Mouse (Mus musculus) heart, embryonic 12.5 days (tissue): Measurements from ENCODE around the gene Gm45521. TPM values are rescaled to one million over a fixed set of nuclear protein-coding genes. Genes with fewer than 3 reads are reported as not detected.

ENCODE experiments used
- ATAC-seq: fragments of 200-750 bp; cut with Nextera tagmentation; 2 replicates; pipeline ENCODE4 v1.8.0; 2017; ENCODE audit warnings: moderate TSS enrichment, moderate library complexity; ENCODE audit not compliant: insufficient number of reproducible peaks, low FRiP score
- H3K27ac ChIP-seq: fragments of 300-500 bp; sonication (generic); 2 replicates; pipeline ENCODE4 v1.5.1; 2016; ENCODE audit warnings: mild to moderate bottlenecking, moderate library complexity; ENCODE audit not compliant: poor library complexity, severe bottlenecking
- H3K27me3 ChIP-seq: fragments of 300-500 bp; sonication (generic); replicated peaks from 2 replicates; pipeline ENCODE4 v1.6.1; 2016; ENCODE audit warnings: mild to moderate bottlenecking, moderate library complexity
- H3K36me3 ChIP-seq: fragments of 300-500 bp; sonication (generic); 2 replicates; pipeline ENCODE4 v1.6.1; 2016; ENCODE audit warnings: mild to moderate bottlenecking, moderate library complexity
- H3K4me1 ChIP-seq: fragments of 300-500 bp; sonication (generic); replicated peaks from 2 replicates; pipeline ENCODE4 v1.6.1; 2016; ENCODE audit warnings: mild to moderate bottlenecking
- H3K4me2 ChIP-seq: fragments of 300-500 bp; sonication (generic); 2 replicates; pipeline ENCODE4 v1.6.1; 2016; ENCODE audit warnings: mild to moderate bottlenecking, moderate library complexity
- H3K4me3 ChIP-seq: fragments of 300-500 bp; sonication (generic); 2 replicates; pipeline ENCODE4 v1.5.1; 2016; ENCODE audit warnings: mild to moderate bottlenecking
- H3K9ac ChIP-seq: fragments of 300-500 bp; sonication (generic); 2 replicates; pipeline ENCODE4 v1.6.1; 2016; ENCODE audit warnings: mild to moderate bottlenecking, moderate library complexity
- H3K9me3 ChIP-seq: fragments of 300-500 bp; sonication (generic); replicated peaks from 2 replicates; pipeline ENCODE4 v1.6.1; 2016; ENCODE audit warnings: mild to moderate bottlenecking, moderate library complexity
- WGBS: fragments of 180-500 bp; shearing (Covaris S2); methylation state at CpG from one replicate; pipeline ENCODE4 v1.1.7; 2016; 5-methylcytosine and 5-hydroxymethylcytosine counted together
- polyA plus RNA-seq: library from polyadenylated mRNA; unstranded; fragments of >200 nt; fragmentation: Nextera tagmentation; extraction: Ambion mirVana; gene quantifications from 2 replicates; pipeline ENCODE4 v1.2.1, GENCODE M21; 2016

Gene Gm45521
- polyA plus RNA-seq, 1 experiment from 2014 or later: not detected

GRCm38 (mm10) chr14:7952610-7953254 is 4.4 kb upstream of the Gm45521 start:
- no peak overlapping the region for H3K4me3 ChIP-seq
- peaks cover 50% of the 10 kb centered on the region for H3K4me1 ChIP-seq
- no peak overlapping the region for H3K9ac ChIP-seq

GRCm38 (mm10) chr14:7954071-7954471 is 3.0 kb upstream of the Gm45521 start:
- 0 out of 2 replicates have a peak, but pooled peaks have one; percentile 22 for ATAC-seq
- WGBS: 31% methylated on average over 6 of the region's 6 CpGs
- no peaks in the 10 kb centered on the region for H3K9me3 ChIP-seq
- H3K27ac ChIP-seq: 0 out of 2 replicates have a peak overlapping the region, but pooled peaks have one; percentile 30
- no peak overlapping the region for H3K4me3 ChIP-seq
- no peak overlapping the region for H3K9ac ChIP-seq
- H3K4me2 ChIP-seq: no peak overlapping the region
- peaks cover 50% of the 10 kb centered on the region for H3K4me1 ChIP-seq
- H3K36me3 ChIP-seq: peaks cover 25% of the 10 kb centered on the region
- no peaks in the 10 kb centered on the region for H3K27me3 ChIP-seq

More at GRCm38 (mm10) chr14:7952610-7953254, 4.4 kb upstream of the Gm45521 start:
- Histone ChIP-seq H3K27me3 (no peaks in the 10 kb centered on the region), H3K4me2 (peak overlapping the region; percentile 26), H3K9me3 (no peaks in the 10 kb centered on the region), H3K36me3 (peaks cover 37% of the 10 kb centered on the region), H3K27ac (peak overlapping the region; percentile 86)
- ATAC-seq: peak; percentile 73
- WGBS: 6% methylated on average over 12 of the region's 12 CpGs

GRCm38 (mm10) chr14:7956427-7956826 is 661 bp upstream of the Gm45521 start:
- Histone ChIP-seq H3K9me3 (no peaks in the 10 kb centered on the region), H3K27ac (no peak overlapping the region), H3K27me3 (no peaks in the 10 kb centered on the region), H3K4me3 (no peak overlapping the region), H3K9ac (no peak overlapping the region), H3K4me2 (no peak overlapping the region), H3K4me1 (peaks cover 58% of the 10 kb centered on the region), H3K36me3 (peaks cover 2% of the 10 kb centered on the region; the same call in 1 of the 2 replicates)
- 61% methylated on average over 10 of the region's 10 CpGs for WGBS
- no peak for ATAC-seq

DNA sequence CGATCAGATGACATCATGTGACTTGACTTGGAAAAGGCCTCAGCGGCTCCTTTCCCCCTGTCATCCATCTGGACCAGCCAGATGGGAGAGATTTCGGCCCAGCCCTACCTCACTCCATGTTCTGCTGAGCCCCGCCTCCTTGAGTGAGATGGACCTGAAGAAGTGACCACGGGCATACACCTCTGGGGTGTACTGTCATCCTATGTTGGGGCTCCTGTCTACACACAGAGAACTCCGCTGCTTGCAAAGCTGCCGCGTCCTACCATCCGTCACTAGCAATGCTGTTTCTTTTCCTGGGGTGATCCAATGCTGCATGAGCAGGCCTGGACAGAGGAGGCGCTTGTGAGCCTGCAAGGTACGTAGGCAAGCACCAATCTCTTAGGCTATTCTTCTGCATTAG is 3.5 kb downstream of the Gm45521 start:
- no peak overlapping the region for H3K4me2 ChIP-seq
- no peak for ATAC-seq
- no peak overlapping the region for H3K9ac ChIP-seq
- H3K27me3 ChIP-seq: no peaks in the 10 kb centered on the region
- no peaks in the 10 kb centered on the region for H3K9me3 ChIP-seq
- H3K4me3 ChIP-seq: no peak overlapping the region
- no peaks in the 10 kb centered on the region for H3K36me3 ChIP-seq
- peaks cover 27% of the 10 kb centered on the region for H3K4me1 ChIP-seq
- WGBS: 58% methylated on average over 11 of the region's 11 CpGs
- no peak overlapping the region for H3K27ac ChIP-seq

- H3K9ac ChIP-seq: no peak overlapping the region
- no peaks in the 10 kb centered on the region for H3K36me3 ChIP-seq
- no peak for ATAC-seq
- H3K4me2 ChIP-seq: no peak overlapping the region
- H3K9me3 ChIP-seq: no peaks in the 10 kb centered on the region
- WGBS: 46% methylated on average over 5 of the region's 5 CpGs
- no peaks in the 10 kb centered on the region for H3K27me3 ChIP-seq
- H3K4me3 ChIP-seq: no peak overlapping the region
- H3K4me1 ChIP-seq: peaks cover 23% of the 10 kb centered on the region
- no peak overlapping the region for H3K27ac ChIP-seq
Observed at GRCm38 (mm10) chr14:7961714-7962113, 4.6 kb downstream of the Gm45521 start.

DNA sequence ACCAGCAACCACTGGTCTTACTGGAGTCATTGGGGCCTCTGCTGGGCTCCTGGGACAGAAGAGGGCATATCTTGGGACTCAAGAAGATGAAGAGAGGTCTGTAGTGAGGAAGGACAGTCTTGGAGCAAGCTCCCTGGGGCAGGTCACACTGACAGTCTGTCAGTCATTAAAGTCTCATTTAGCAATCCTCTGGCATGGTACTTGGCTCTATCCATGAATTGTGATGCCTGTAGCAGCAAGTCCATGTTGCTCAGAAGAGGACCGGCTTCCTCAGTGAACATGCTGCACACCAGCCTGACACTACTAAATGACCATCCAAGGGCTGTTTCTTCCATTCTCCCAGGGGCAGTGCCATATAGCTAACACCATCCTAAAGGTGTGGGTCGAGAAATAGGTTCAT is 5.5 kb downstream of the Gm45521 start:
- no peak overlapping the region for H3K4me2 ChIP-seq
- H3K9me3 ChIP-seq: no peaks in the 10 kb centered on the region
- H3K27ac ChIP-seq: no peak overlapping the region
- H3K9ac ChIP-seq: no peak overlapping the region
- H3K4me3 ChIP-seq: no peak overlapping the region
- H3K36me3 ChIP-seq: no peaks in the 10 kb centered on the region
- peaks cover 14% of the 10 kb centered on the region for H3K4me1 ChIP-seq
- ATAC-seq: no peak
- 71% methylated on average over 2 of the region's 2 CpGs for WGBS
- no peaks in the 10 kb centered on the region for H3K27me3 ChIP-seq

DNA sequence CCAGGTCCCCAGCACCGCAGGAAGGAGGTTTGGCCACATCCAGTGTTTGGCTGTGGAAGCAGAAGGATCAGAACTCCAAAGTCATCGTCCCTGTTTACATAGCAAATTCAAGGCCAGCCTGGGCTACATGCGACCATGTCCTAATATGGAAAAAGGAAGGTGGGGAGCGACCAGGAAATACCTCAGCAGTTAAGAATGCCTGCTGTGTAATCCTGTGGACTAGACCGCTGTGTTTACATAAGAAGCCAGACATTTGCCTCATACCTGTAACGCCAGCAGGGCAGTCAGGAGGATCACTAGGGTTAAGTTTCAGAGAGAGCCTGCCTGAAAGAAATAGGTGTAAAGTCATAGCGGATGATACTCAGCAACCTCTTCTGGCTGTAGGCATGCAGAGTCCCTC is 6.1 kb downstream of the Gm45521 start:
- Histone ChIP-seq H3K27ac (no peak overlapping the region), H3K4me2 (no peak overlapping the region), H3K36me3 (no peaks in the 10 kb centered on the region), H3K4me1 (peaks cover 13% of the 10 kb centered on the region), H3K4me3 (no peak overlapping the region), H3K9ac (no peak overlapping the region), H3K27me3 (no peaks in the 10 kb centered on the region), H3K9me3 (no peaks in the 10 kb centered on the region)
- WGBS: 53% methylated on average over 7 of the region's 7 CpGs
- no peak for ATAC-seq

DNA sequence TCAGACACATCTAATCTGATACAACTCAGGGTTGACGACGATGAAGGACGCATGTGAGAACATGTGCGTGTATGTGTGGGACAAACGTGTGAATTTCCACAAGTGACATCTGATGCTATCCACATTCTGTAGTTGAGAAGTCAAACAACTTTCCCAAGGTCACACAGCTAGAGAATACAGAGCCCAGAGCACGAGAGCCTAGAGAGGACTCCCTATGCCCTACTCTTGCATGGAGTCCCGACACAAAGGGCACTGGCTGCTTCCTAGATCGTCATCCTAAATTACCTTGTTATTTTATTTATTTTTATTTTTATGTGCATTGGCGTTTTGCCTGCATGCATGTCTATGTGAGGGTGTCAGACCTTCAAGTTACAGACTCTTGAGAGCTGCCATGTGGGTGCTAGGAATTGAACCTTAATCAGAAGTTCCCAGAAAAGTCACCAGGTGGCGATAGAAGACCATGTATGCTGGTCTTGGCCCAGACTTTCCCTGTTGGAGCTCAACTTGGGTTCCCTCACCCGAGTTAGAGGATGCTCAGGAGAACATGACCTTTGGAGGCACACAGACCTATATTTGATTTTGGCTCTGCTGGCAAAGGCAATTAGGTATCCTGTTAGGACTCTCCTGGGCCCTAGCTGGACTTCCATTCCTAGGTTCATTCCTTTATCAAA is 7.3 kb downstream of the Gm45521 start:
- Histone ChIP-seq H3K9ac (no peak overlapping the region), H3K36me3 (no peaks in the 10 kb centered on the region), H3K4me1 (peaks cover 13% of the 10 kb centered on the region), H3K4me2 (no peak overlapping the region), H3K4me3 (no peak overlapping the region), H3K27me3 (no peaks in the 10 kb centered on the region), H3K27ac (no peak overlapping the region), H3K9me3 (no peaks in the 10 kb centered on the region)
- ATAC-seq: 0 out of 2 replicates have a peak, but pooled peaks have one; percentile 33
- WGBS: 53% methylated on average over 11 of the region's 11 CpGs

DNA sequence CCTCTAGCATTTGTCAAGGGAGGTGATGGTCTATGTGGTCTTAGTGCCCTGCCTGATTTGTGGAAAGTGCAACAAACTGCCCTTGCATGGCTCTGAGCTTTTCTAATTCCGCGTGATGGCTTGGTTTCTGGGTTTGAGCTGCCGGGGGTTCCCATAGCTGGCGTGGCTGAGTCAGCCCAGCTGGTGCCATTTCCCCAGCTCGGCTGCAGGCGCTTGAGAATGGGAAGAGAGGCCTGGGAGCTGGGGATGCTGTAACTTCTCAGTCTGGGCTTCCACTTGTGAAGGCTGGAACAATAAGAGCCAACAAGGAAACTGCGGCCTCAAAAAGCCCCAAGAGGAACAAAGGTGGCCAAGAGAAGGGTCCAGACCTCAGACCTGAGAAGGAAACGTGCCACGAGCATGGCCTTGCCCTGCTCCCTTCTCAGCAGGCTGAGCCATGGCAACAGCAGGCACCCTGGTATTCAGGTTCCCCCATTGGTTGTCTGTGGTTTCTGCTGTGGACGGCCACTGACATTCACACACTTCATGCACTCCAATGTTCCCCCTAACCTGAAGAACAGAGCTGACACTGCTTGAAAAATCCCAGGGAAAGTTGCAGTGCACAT is 14.9 kb downstream of the Gm45521 start:
- no peak overlapping the region for H3K4me3 ChIP-seq
- H3K4me1 ChIP-seq: no peaks in the 10 kb centered on the region
- H3K9ac ChIP-seq: no peak overlapping the region
- no peaks in the 10 kb centered on the region for H3K9me3 ChIP-seq
- ATAC-seq: no peak
- H3K36me3 ChIP-seq: no peaks in the 10 kb centered on the region
- no peak overlapping the region for H3K4me2 ChIP-seq
- no peak overlapping the region for H3K27ac ChIP-seq
- 60% methylated on average over 10 of the region's 10 CpGs for WGBS
- no peaks in the 10 kb centered on the region for H3K27me3 ChIP-seq

- no peaks in the 10 kb centered on the region for H3K27me3 ChIP-seq
- H3K4me3 ChIP-seq: no peak overlapping the region
- H3K27ac ChIP-seq: no peak overlapping the region
- no peak overlapping the region for H3K9ac ChIP-seq
- 81% methylated on average over 1 of the region's 1 CpGs for WGBS
- H3K4me2 ChIP-seq: no peak overlapping the region
- H3K36me3 ChIP-seq: no peaks in the 10 kb centered on the region
- H3K9me3 ChIP-seq: no peaks in the 10 kb centered on the region
- H3K4me1 ChIP-seq: 0 out of 2 replicates have a peak, but pooled peaks cover 3% of the 10 kb centered on the region
- ATAC-seq: no peak
Observed at GRCm38 (mm10) chr14:7974643-7975042, 17.6 kb downstream of the Gm45521 start.

DNA sequence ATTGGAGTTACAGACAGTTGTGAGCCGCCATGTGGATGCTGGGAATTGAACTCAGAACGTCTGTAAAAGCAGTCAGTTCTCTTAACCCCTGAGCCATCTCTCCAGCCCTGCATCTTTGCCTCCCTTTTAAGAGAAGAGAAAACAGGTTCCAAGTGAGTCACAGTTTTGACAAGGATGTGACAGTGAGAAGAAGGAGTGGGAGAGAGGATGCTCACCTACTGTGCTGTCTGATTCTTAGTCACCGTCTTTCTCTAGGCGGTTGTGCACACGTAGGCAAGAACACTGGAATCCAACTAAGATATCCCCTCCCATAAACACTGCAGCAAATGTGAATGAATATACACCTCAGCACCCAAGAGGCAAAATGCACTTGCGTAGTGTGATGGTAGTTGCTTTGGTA is 18.1 kb downstream of the Gm45521 start:
- Histone ChIP-seq H3K4me3 (no peak overlapping the region), H3K27ac (no peak overlapping the region), H3K27me3 (no peaks in the 10 kb centered on the region), H3K4me2 (no peak overlapping the region), H3K9me3 (no peaks in the 10 kb centered on the region), H3K4me1 (0 out of 2 replicates have a peak, but pooled peaks cover 3% of the 10 kb centered on the region), H3K9ac (no peak overlapping the region), H3K36me3 (no peaks in the 10 kb centered on the region)
- WGBS: 82% methylated on average over 6 of the region's 6 CpGs
- no peak for ATAC-seq
